23 mouse cellular contexts compared by ENCODE assay signal in the genomic region with DNA sequence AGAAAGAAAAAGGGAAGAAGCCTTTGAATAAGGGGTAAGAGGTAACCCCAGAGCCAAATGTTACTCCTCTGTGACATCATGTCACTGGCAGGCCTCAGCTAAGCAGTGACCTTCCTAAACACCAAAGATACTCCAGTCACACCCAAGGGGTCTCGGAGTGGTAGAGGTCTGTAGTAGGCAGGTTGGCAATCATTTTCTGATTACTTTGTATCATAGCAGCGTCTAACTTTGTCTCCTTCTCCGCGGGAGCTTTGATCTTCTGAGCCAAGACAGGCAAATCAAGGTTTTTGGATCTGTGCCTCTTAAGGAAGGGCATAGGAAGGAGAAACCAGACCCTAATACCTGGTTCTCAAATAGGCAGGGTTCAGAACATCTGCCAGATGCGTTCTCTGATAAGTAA. TPM values are rescaled to one million over a fixed set of nuclear protein-coding genes. Genes with fewer than 3 reads are reported as not detected.
DNase-seq lines count a peak whose midpoint lies in the region; ATAC-seq and TF ChIP-seq lines count a peak whose summit lies in the region.
"Had no signal": no experiment of that assay in that cellular context is flagged by ENCODE, and none has a peak within 500 bp of the region (broad histone marks: within the 10 kb centered on the region; RNA-seq: fewer than 3 reads in every experiment).

No protein-coding gene starts in this region.

- WGBS in hindbrain, embryonic 11.5 days: 13% methylated on average over 5 of the region's 5 CpGs
- WGBS in hindbrain, embryonic 13.5 days: 20% methylated on average over 5 of the region's 5 CpGs
- WGBS in midbrain, embryonic 10.5 days: 10% methylated on average over 5 of the region's 5 CpGs
- 19% methylated on average over 5 of the region's 5 CpGs for WGBS in midbrain, embryonic 15.5 days
- WGBS in thymus, adult 2 months: 12% methylated on average over 5 of the region's 5 CpGs

- H3K36me3 ChIP-seq in hindbrain, embryonic 11.5 days (ENCODE audit: control insufficient read depth, insufficient read depth, low read length): no peaks in the 10 kb centered on the region
- no peaks in the 10 kb centered on the region for H3K36me3 ChIP-seq in hindbrain, embryonic 13.5 days
- H3K36me3 ChIP-seq in midbrain, embryonic 10.5 days: no peaks in the 10 kb centered on the region
- no peaks in the 10 kb centered on the region for H3K36me3 ChIP-seq in midbrain, embryonic 15.5 days (replicated peaks)
- no peaks in the 10 kb centered on the region for H3K36me3 ChIP-seq in thymus, adult 2 months (ENCODE audit: control insufficient read depth, insufficient read depth, low read length)
- H3K36me3 ChIP-seq: embryonic facial prominence, embryonic 15.5 days; heart, embryonic 10.5 days; limb, embryonic 12.5 days had no signal

- H3K9ac ChIP-seq in hindbrain, embryonic 11.5 days (ENCODE audit: low read depth, low read length): no peak overlapping the region
- no peak overlapping the region for H3K9ac ChIP-seq in hindbrain, embryonic 13.5 days
- no peak overlapping the region for H3K9ac ChIP-seq in midbrain, embryonic 15.5 days
- H3K9ac ChIP-seq: embryonic facial prominence, embryonic 15.5 days; liver, postnatal 0 days had no signal

- peaks cover 88% of the 10 kb centered on the region for H3K27me3 ChIP-seq in hindbrain, embryonic 11.5 days (ENCODE audit: control insufficient read depth, insufficient read depth, low read length)
- H3K27me3 ChIP-seq in hindbrain, embryonic 13.5 days: peaks cover 98% of the 10 kb centered on the region
- peaks cover 100% of the 10 kb centered on the region for H3K27me3 ChIP-seq in midbrain, embryonic 10.5 days (ENCODE audit: low read depth, poor library complexity, severe bottlenecking)
- H3K27me3 ChIP-seq in midbrain, embryonic 15.5 days (replicated peaks): peaks cover 92% of the 10 kb centered on the region
- H3K27me3 ChIP-seq in thymus, adult 2 months (ENCODE audit: control insufficient read depth, insufficient read depth, low read length): no peaks in the 10 kb centered on the region

- peak; percentile 5 for DNase-seq in CD4-positive, CD25-positive, alpha-beta regulatory T cell, adult 2 months (ENCODE audit: low read depth, low spot score)
- DNase-seq in hindbrain, embryonic 11.5 days (ENCODE audit: low spot score): peak; percentile 34
- DNase-seq in midbrain, embryonic 10.5 days (ENCODE audit: low spot score): no peak
- peak; percentile 28 for DNase-seq in thymus, adult 2 months
- DNase-seq in thymus, adult 18-20 months: no peak
- DNase-seq: adrenal gland, postnatal 25 days; cerebellum, adult 9-11 months; gastrocnemius, postnatal 10 days; liver, postnatal 0 days; right cerebral cortex, postnatal 25 days; spleen, adult 18-20 months had no signal

- H3K4me2 ChIP-seq in hindbrain, embryonic 11.5 days (replicated peaks; ENCODE audit: low read depth, low read length): peak overlapping the region; percentile 85; the same call in 1 of the 2 replicates
- H3K4me2 ChIP-seq in hindbrain, embryonic 13.5 days: no peak overlapping the region; the same call in 1 of the 2 replicates
- no peak overlapping the region; the same call in 1 of the 2 replicates for H3K4me2 ChIP-seq in midbrain, embryonic 15.5 days

- peaks cover 15% of the 10 kb centered on the region for H3K4me1 ChIP-seq in hindbrain, embryonic 11.5 days (replicated peaks; ENCODE audit: control insufficient read depth, insufficient read depth, low read length)
- H3K4me1 ChIP-seq in hindbrain, embryonic 13.5 days (replicated peaks): peaks cover 49% of the 10 kb centered on the region
- H3K4me1 ChIP-seq in midbrain, embryonic 10.5 days: peaks cover 81% of the 10 kb centered on the region
- peaks cover 34% of the 10 kb centered on the region for H3K4me1 ChIP-seq in midbrain, embryonic 15.5 days
- peaks cover 52% of the 10 kb centered on the region for H3K4me1 ChIP-seq in thymus, adult 2 months (replicated peaks; ENCODE audit: control insufficient read depth, insufficient read depth, low read length)

- TF ChIP-seq CTCF in thymus, adult 2 months (IDR thresholded peaks at IDR 0.05; ENCODE audit: borderline replicate concordance, control insufficient read depth, extremely low read depth, insufficient read depth, low read length, poor library complexity): no peak

- no peak overlapping the region for H3K27ac ChIP-seq in hindbrain, embryonic 11.5 days (ENCODE audit: low read depth, low read length)
- H3K27ac ChIP-seq in hindbrain, embryonic 13.5 days: no peak overlapping the region
- H3K27ac ChIP-seq in midbrain, embryonic 10.5 days (replicated peaks): peak overlapping the region; percentile 61; the same call in 1 of the 2 replicates
- H3K27ac ChIP-seq in midbrain, embryonic 15.5 days: no peak overlapping the region
- peak overlapping the region; percentile 67 for H3K27ac ChIP-seq in thymus, adult 2 months (ENCODE audit: control insufficient read depth, insufficient read depth, low read length)
- H3K27ac ChIP-seq: embryonic facial prominence, embryonic 15.5 days; layer of hippocampus, adult 2 months; limb, embryonic 12.5 days; macrophage had no signal

- no peak for ATAC-seq in CD4-positive, CD25-positive, alpha-beta regulatory T cell, adult 4 months
- ATAC-seq in hindbrain, embryonic 11.5 days (ENCODE audit: low FRiP score): no peak
- no peak for ATAC-seq in hindbrain, embryonic 13.5 days (ENCODE audit: low FRiP score)
- no peak for ATAC-seq in midbrain, embryonic 15.5 days (replicated peaks)
- ATAC-seq: intestine, postnatal 0 days; liver, postnatal 0 days had no signal

- H3K4me3 ChIP-seq in hindbrain, embryonic 11.5 days (ENCODE audit: low read depth, low read length): no peak overlapping the region
- H3K4me3 ChIP-seq in hindbrain, embryonic 13.5 days: no peak overlapping the region
- H3K4me3 ChIP-seq in midbrain, embryonic 10.5 days: peak overlapping the region; percentile 59; the same call in 1 of the 2 replicates
- no peak overlapping the region for H3K4me3 ChIP-seq in midbrain, embryonic 15.5 days
- peak overlapping the region; percentile 20; the same call in 1 of the 2 replicates for H3K4me3 ChIP-seq in thymus, adult 2 months (ENCODE audit: control insufficient read depth, insufficient read depth, low read length)

- no peaks in the 10 kb centered on the region for H3K9me3 ChIP-seq in hindbrain, embryonic 11.5 days (ENCODE audit: control insufficient read depth, low read length)
- H3K9me3 ChIP-seq in hindbrain, embryonic 13.5 days: no peaks in the 10 kb centered on the region
- H3K9me3 ChIP-seq in midbrain, embryonic 10.5 days (replicated peaks): no peaks in the 10 kb centered on the region
- no peaks in the 10 kb centered on the region for H3K9me3 ChIP-seq in midbrain, embryonic 15.5 days
- H3K9me3 ChIP-seq: embryonic facial prominence, embryonic 15.5 days; heart, embryonic 10.5 days; limb, embryonic 12.5 days had no signal

- TF ChIP-seq POLR2A in thymus, adult 2 months (IDR thresholded peaks at IDR 0.05; ENCODE audit: control insufficient read depth, extremely low read depth, insufficient read depth, low read length, poor library complexity): no peak

RNA-seq across cellular contexts. Expression of gene Wnt8b, which starts 19.3 kb away (rescaled TPM):
- not detected for polyA plus RNA-seq in CD4-positive, CD25-positive, alpha-beta regulatory T cell, adult 4 months (2017; shearing (Covaris generic))
- polyA plus RNA-seq in hindbrain, embryonic 11.5 days (2014; fragmentation: Nextera tagmentation; extraction: Ambion mirVana): 0.54 and 0.66 TPM in 2 replicates
- 0.43 and 0.78 TPM in 2 replicates for polyA plus RNA-seq in hindbrain, embryonic 13.5 days (2015; fragmentation: Nextera tagmentation; extraction: Ambion mirVana)
- 21.2 and 27.7 TPM in 2 replicates for polyA plus RNA-seq in midbrain, embryonic 10.5 days (2016; fragmentation: Nextera tagmentation; extraction: Ambion mirVana)
- polyA plus RNA-seq in midbrain, embryonic 15.5 days (2015; fragmentation: Nextera tagmentation; extraction: Ambion mirVana): 2.6 and 3.7 TPM in 2 replicates
- polyA plus RNA-seq in thymus, adult 2 months (2012; rRNA removed): 6.1 and 6.6 TPM in 2 replicates
- polyA plus RNA-seq: embryonic facial prominence, embryonic 15.5 days; heart, embryonic 10.5 days; intestine, postnatal 0 days; limb, embryonic 12.5 days; liver, embryonic 11.5 days; liver, postnatal 0 days; lung, postnatal 0 days; macrophage had no signal

RNA-seq across cellular contexts. Expression of gene Sec31b, which starts 33.1 kb away (rescaled TPM):
- polyA plus RNA-seq in CD4-positive, CD25-positive, alpha-beta regulatory T cell, adult 4 months (2017; shearing (Covaris generic)): 1 to 10 TPM; 1.1 to 5.7 TPM
- 0.13 and 0.22 TPM in 2 replicates for polyA plus RNA-seq in hindbrain, embryonic 11.5 days (2014; fragmentation: Nextera tagmentation; extraction: Ambion mirVana)
- 0.26 and 0.51 TPM in 2 replicates for polyA plus RNA-seq in hindbrain, embryonic 13.5 days (2015; fragmentation: Nextera tagmentation; extraction: Ambion mirVana)
- 0.58 and 0.91 TPM in 2 replicates for polyA plus RNA-seq in midbrain, embryonic 10.5 days (2016; fragmentation: Nextera tagmentation; extraction: Ambion mirVana)
- polyA plus RNA-seq in midbrain, embryonic 15.5 days (2015; fragmentation: Nextera tagmentation; extraction: Ambion mirVana): 0.19 and 0.30 TPM in 2 replicates
- 15.4 and 18.8 TPM in 2 replicates for polyA plus RNA-seq in thymus, adult 2 months (2012; rRNA removed)

RNA-seq across cellular contexts. Expression of gene Gm20538, which starts 40.0 kb away (rescaled TPM):
- not detected for polyA plus RNA-seq in CD4-positive, CD25-positive, alpha-beta regulatory T cell, adult 4 months (2017; shearing (Covaris generic))
- polyA plus RNA-seq in hindbrain, embryonic 11.5 days (2014; fragmentation: Nextera tagmentation; extraction: Ambion mirVana): not detected in 2 replicates
- not detected in 2 replicates for polyA plus RNA-seq in hindbrain, embryonic 13.5 days (2015; fragmentation: Nextera tagmentation; extraction: Ambion mirVana)
- polyA plus RNA-seq in midbrain, embryonic 10.5 days (2016; fragmentation: Nextera tagmentation; extraction: Ambion mirVana): not detected in 2 replicates
- not detected in 2 replicates for polyA plus RNA-seq in midbrain, embryonic 15.5 days (2015; fragmentation: Nextera tagmentation; extraction: Ambion mirVana)
- 6.6 TPM in 1 of 2 replicates, not detected in the other for polyA plus RNA-seq in thymus, adult 2 months (2012; rRNA removed)
- polyA plus RNA-seq: heart, embryonic 10.5 days; heart, embryonic 16.5 days; intestine, postnatal 0 days; limb, embryonic 12.5 days; liver, embryonic 11.5 days; liver, postnatal 0 days; macrophage had no signal

RNA-seq across cellular contexts. Expression of gene Ndufb8, which starts 42.6 kb away (rescaled TPM):
- polyA plus RNA-seq in CD4-positive, CD25-positive, alpha-beta regulatory T cell, adult 4 months (2017; shearing (Covaris generic)): 100 to 1,000 TPM; 240 to 266 TPM
- polyA plus RNA-seq in hindbrain, embryonic 11.5 days (2014; fragmentation: Nextera tagmentation; extraction: Ambion mirVana): 463 and 514 TPM in 2 replicates
- 592 and 624 TPM in 2 replicates for polyA plus RNA-seq in hindbrain, embryonic 13.5 days (2015; fragmentation: Nextera tagmentation; extraction: Ambion mirVana)
- polyA plus RNA-seq in midbrain, embryonic 10.5 days (2016; fragmentation: Nextera tagmentation; extraction: Ambion mirVana): 610 and 632 TPM in 2 replicates
- polyA plus RNA-seq in midbrain, embryonic 15.5 days (2015; fragmentation: Nextera tagmentation; extraction: Ambion mirVana): 601 and 626 TPM in 2 replicates
- 480 and 627 TPM in 2 replicates for polyA plus RNA-seq in thymus, adult 2 months (2012; rRNA removed)

RNA-seq across cellular contexts. Expression of gene Hif1an, which starts 50.0 kb away (rescaled TPM):
- polyA plus RNA-seq in CD4-positive, CD25-positive, alpha-beta regulatory T cell, adult 4 months (2017; shearing (Covaris generic)): 10 to 100 TPM; 16.5 to 26.2 TPM
- polyA plus RNA-seq in hindbrain, embryonic 11.5 days (2014; fragmentation: Nextera tagmentation; extraction: Ambion mirVana): 25.8 and 31.9 TPM in 2 replicates
- polyA plus RNA-seq in hindbrain, embryonic 13.5 days (2015; fragmentation: Nextera tagmentation; extraction: Ambion mirVana): 29.4 and 31.0 TPM in 2 replicates
- polyA plus RNA-seq in midbrain, embryonic 10.5 days (2016; fragmentation: Nextera tagmentation; extraction: Ambion mirVana): 42.1 and 47.9 TPM in 2 replicates
- 26.0 and 29.8 TPM in 2 replicates for polyA plus RNA-seq in midbrain, embryonic 15.5 days (2015; fragmentation: Nextera tagmentation; extraction: Ambion mirVana)
- 31.5 and 36.1 TPM in 2 replicates for polyA plus RNA-seq in thymus, adult 2 months (2012; rRNA removed)

Comparison
In these comparisons a context has a peak if more than half of its experiments do, and no peak if none do; other contexts are left out.
1. DNase-seq: peak in CD4-positive, CD25-positive, alpha-beta regulatory T cell, adult 2 months (single experiment), hindbrain, embryonic 11.5 days (single experiment) and thymus, adult 2 months (single experiment); none in midbrain, embryonic 10.5 days (single experiment) and thymus, adult 18-20 months (0 of 2).
2. H3K27ac ChIP-seq: peak in midbrain, embryonic 10.5 days (single experiment) and thymus, adult 2 months (single experiment); none in hindbrain, embryonic 11.5 days (single experiment), hindbrain, embryonic 13.5 days (single experiment) and midbrain, embryonic 15.5 days (single experiment).
3. H3K4me3 ChIP-seq: peak in midbrain, embryonic 10.5 days (single experiment) and thymus, adult 2 months (single experiment); none in hindbrain, embryonic 11.5 days (single experiment), hindbrain, embryonic 13.5 days (single experiment) and midbrain, embryonic 15.5 days (single experiment).